Mouse (Mus musculus) gastrocnemius, adult 18-20 months (tissue): ENCODE measurements at regions not wholly inside any gene's neighbourhood (a gene's known extent, or its start where the extent isn't known, plus 50 kb on each side); places are given as distances from the start of the nearest gene placed in this dataset.

Experiments used
- DNase-seq: peaks from one replicate; pipeline ENCODE4 v3.0.0; 2021; ENCODE audit warnings: low spot score

- no peak for DNase-seq
These were observed 156.8 kb downstream of the Efnb1 start for GRCm38 (mm10) chrX:99292758-99293157.

- DNase-seq = no peak
These were observed 156.0 kb downstream of the Efnb1 start for GRCm38 (mm10) chrX:99291965-99292364.

- peak; percentile 11 for DNase-seq
These were observed 155.6 kb downstream of the Efnb1 start for GRCm38 (mm10) chrX:99291423-99291963.

GRCm38 (mm10) chrX:99287988-99288387, 152.1 kb downstream of the Efnb1 start:
- no peak for DNase-seq

GRCm38 (mm10) chrX:99286876-99287275, 150.9 kb downstream of the Efnb1 start:
- no peak for DNase-seq

- peak; percentile 7 for DNase-seq
These were observed 149.7 kb downstream of the Efnb1 start for GRCm38 (mm10) chrX:99285611-99286010.

GRCm38 (mm10) chrX:99280991-99281390, 145.1 kb downstream of the Efnb1 start:
- no peak for DNase-seq

GRCm38 (mm10) chrX:99280543-99280942, 144.6 kb downstream of the Efnb1 start:
- no peak for DNase-seq

GRCm38 (mm10) chrX:99275536-99275935, 139.6 kb downstream of the Efnb1 start:
- no peak for DNase-seq

GRCm38 (mm10) chrX:99271908-99272307, 136.0 kb downstream of the Efnb1 start:
- no peak for DNase-seq

GRCm38 (mm10) chrX:99249038-99249607, 113.2 kb downstream of the Efnb1 start:
- DNase-seq = no peak

- no peak for DNase-seq
These were observed 112.3 kb downstream of the Efnb1 start for GRCm38 (mm10) chrX:99248181-99248580.

GRCm38 (mm10) chrX:99246704-99247103, 110.8 kb downstream of the Efnb1 start:
- DNase-seq = no peak

- DNase-seq = no peak
These were observed 110.1 kb downstream of the Efnb1 start for GRCm38 (mm10) chrX:99246051-99246450.

GRCm38 (mm10) chrX:99245541-99245940, 109.6 kb downstream of the Efnb1 start:
- DNase-seq = no peak

GRCm38 (mm10) chrX:99243251-99243650, 107.3 kb downstream of the Efnb1 start:
- no peak for DNase-seq

- DNase-seq = no peak
These were observed 105.8 kb downstream of the Efnb1 start for GRCm38 (mm10) chrX:99241684-99242118.

- no peak for DNase-seq
These were observed 97.1 kb downstream of the Efnb1 start for GRCm38 (mm10) chrX:99233035-99233434.

- no peak for DNase-seq
These were observed 96.4 kb downstream of the Efnb1 start for GRCm38 (mm10) chrX:99232331-99232730.

- no peak for DNase-seq
These were observed 89.3 kb downstream of the Efnb1 start for GRCm38 (mm10) chrX:99225111-99225752.

- DNase-seq = no peak
These were observed 86.1 kb downstream of the Efnb1 start for GRCm38 (mm10) chrX:99222017-99222416.

GRCm38 (mm10) chrX:99220674-99221455, 84.9 kb downstream of the Efnb1 start:
- DNase-seq = no peak
